Mouse (Mus musculus): ENCODE data around the gene Bsn. TPM values are rescaled to one million over a fixed set of nuclear protein-coding genes. Genes with fewer than 3 reads are reported as not detected.

Gene Bsn
- polyA plus RNA-seq, 1 experiment from 2014 or later = 0.09 TPM

- Histone ChIP-seq H3K4me1 (ENCODE audit: control insufficient read depth in 2 of 2, insufficient read depth in 2 of 2, low read length in 2 of 2) (peaks cover 10 to 26% of the 10 kb centered on the region in 2 experiments), H3K27ac (replicated peaks in 1 of 2; ENCODE audit: control insufficient read depth in 1 of 2, insufficient read depth in 1 of 2, low read depth in 2 of 2, low read length in 2 of 2) (peak overlapping the region; percentile 40 to 52), H3K9me3 (ENCODE audit: control insufficient read depth, low read length) (no peaks in the 10 kb centered on the region), H3K9ac (ENCODE audit: low read length) (peak overlapping the region; percentile 16; the same call in 1 of the 2 replicates), H3K27me3 (ENCODE audit: control insufficient read depth, insufficient read depth, low read length) (no peaks in the 10 kb centered on the region), H3K4me2 (ENCODE audit: low read length) (no peak overlapping the region), H3K4me3 (ENCODE audit: control insufficient read depth in 1 of 2, insufficient read depth in 1 of 2, low read depth in 1 of 2, low read length in 2 of 2) (no peak overlapping the region), H3K36me3 (ENCODE audit: control insufficient read depth, insufficient read depth, low read length) (peaks cover 43% of the 10 kb centered on the region)
- ATAC-seq (ENCODE audit: insufficient number of reproducible peaks, insufficient read depth, low FRiP score, low read depth) = peak; percentile 59; the same call in 1 of the 2 replicates
- WGBS = 35% methylated on average over 7 of the region's 7 CpGs
Measured at GRCm38 (mm10) chr9:108213105-108213504, 22.9 kb upstream of the Bsn start.

- no peak overlapping the region for H3K4me3 ChIP-seq (ENCODE audit: control insufficient read depth in 1 of 2, insufficient read depth in 1 of 2, low read depth in 1 of 2, low read length in 2 of 2)
- ATAC-seq (ENCODE audit: insufficient number of reproducible peaks, insufficient read depth, low FRiP score, low read depth) = no peak
- H3K9ac ChIP-seq (ENCODE audit: low read length) = no peak overlapping the region
- 57% methylated on average over 2 of the region's 2 CpGs for WGBS
- peaks cover 10 to 26% of the 10 kb centered on the region in 2 experiments for H3K4me1 ChIP-seq (ENCODE audit: control insufficient read depth in 2 of 2, insufficient read depth in 2 of 2, low read length in 2 of 2)
- H3K9me3 ChIP-seq (ENCODE audit: control insufficient read depth, low read length) = no peaks in the 10 kb centered on the region
- peak overlapping the region; percentile 23 to 52; a peak in 2 of 4 replicates for H3K27ac ChIP-seq (replicated peaks in 1 of 2; ENCODE audit: control insufficient read depth in 1 of 2, insufficient read depth in 1 of 2, low read depth in 2 of 2, low read length in 2 of 2)
- no peak overlapping the region for H3K4me2 ChIP-seq (ENCODE audit: low read length)
- no peaks in the 10 kb centered on the region for H3K27me3 ChIP-seq (ENCODE audit: control insufficient read depth, insufficient read depth, low read length)
- H3K36me3 ChIP-seq (ENCODE audit: control insufficient read depth, insufficient read depth, low read length) = peaks cover 43% of the 10 kb centered on the region
Measured at GRCm38 (mm10) chr9:108212426-108212825, 22.2 kb upstream of the Bsn start.

GRCm38 (mm10) chr9:108205571-108205901, 15.4 kb upstream of the Bsn start:
- no peak overlapping the region for H3K4me3 ChIP-seq (ENCODE audit: control insufficient read depth in 1 of 2, insufficient read depth in 1 of 2, low read depth in 1 of 2, low read length in 2 of 2)
- H3K27ac ChIP-seq (replicated peaks in 1 of 2; ENCODE audit: control insufficient read depth in 1 of 2, insufficient read depth in 1 of 2, low read depth in 2 of 2, low read length in 2 of 2) = no peak overlapping the region
- peaks cover 4 to 9% of the 10 kb centered on the region in 2 experiments; a peak in 3 of 4 replicates for H3K4me1 ChIP-seq (ENCODE audit: control insufficient read depth in 2 of 2, insufficient read depth in 2 of 2, low read length in 2 of 2)
- H3K9ac ChIP-seq (ENCODE audit: low read length) = no peak overlapping the region
- no peaks in the 10 kb centered on the region for H3K27me3 ChIP-seq (ENCODE audit: control insufficient read depth, insufficient read depth, low read length)
- 76% methylated on average over 3 of the region's 3 CpGs for WGBS
- no peak for ATAC-seq (ENCODE audit: insufficient number of reproducible peaks, insufficient read depth, low FRiP score, low read depth)
- no peaks in the 10 kb centered on the region for H3K9me3 ChIP-seq (ENCODE audit: control insufficient read depth, low read length)
- H3K4me2 ChIP-seq (ENCODE audit: low read length) = no peak overlapping the region
- H3K36me3 ChIP-seq (ENCODE audit: control insufficient read depth, insufficient read depth, low read length) = peaks cover 48% of the 10 kb centered on the region

- H3K36me3 ChIP-seq (ENCODE audit: control insufficient read depth, insufficient read depth, low read length) = peaks cover 48% of the 10 kb centered on the region
- H3K4me3 ChIP-seq (ENCODE audit: control insufficient read depth in 1 of 2, insufficient read depth in 1 of 2, low read depth in 1 of 2, low read length in 2 of 2) = no peak overlapping the region
- peaks cover 4 to 11% of the 10 kb centered on the region in 2 experiments; a peak in 3 of 4 replicates for H3K4me1 ChIP-seq (ENCODE audit: control insufficient read depth in 2 of 2, insufficient read depth in 2 of 2, low read length in 2 of 2)
- no peak overlapping the region for H3K4me2 ChIP-seq (ENCODE audit: low read length)
- no peaks in the 10 kb centered on the region for H3K27me3 ChIP-seq (ENCODE audit: control insufficient read depth, insufficient read depth, low read length)
- no peak overlapping the region for H3K9ac ChIP-seq (ENCODE audit: low read length)
- no peak overlapping the region for H3K27ac ChIP-seq (replicated peaks in 1 of 2; ENCODE audit: control insufficient read depth in 1 of 2, insufficient read depth in 1 of 2, low read depth in 2 of 2, low read length in 2 of 2)
- H3K9me3 ChIP-seq (ENCODE audit: control insufficient read depth, low read length) = no peaks in the 10 kb centered on the region
- ATAC-seq (ENCODE audit: insufficient number of reproducible peaks, insufficient read depth, low FRiP score, low read depth) = no peak
- 80% methylated on average over 8 of the region's 8 CpGs for WGBS
Measured at GRCm38 (mm10) chr9:108204884-108205570, 14.8 kb upstream of the Bsn start.

GRCm38 (mm10) chr9:108203015-108203414, 12.8 kb upstream of the Bsn start:
- Histone ChIP-seq H3K9me3 (ENCODE audit: control insufficient read depth, low read length) (no peaks in the 10 kb centered on the region), H3K4me2 (ENCODE audit: low read length) (peak overlapping the region; percentile 25; the same call in 1 of the 2 replicates)
- 34% methylated on average over 13 of the region's 13 CpGs for WGBS

GRCm38 (mm10) chr9:108202169-108202568, 12.0 kb upstream of the Bsn start:
- H3K27me3 ChIP-seq (ENCODE audit: control insufficient read depth, insufficient read depth, low read length) = no peaks in the 10 kb centered on the region
- peaks cover 4 to 15% of the 10 kb centered on the region in 2 experiments for H3K4me1 ChIP-seq (ENCODE audit: control insufficient read depth in 2 of 2, insufficient read depth in 2 of 2, low read length in 2 of 2)
- peaks cover 24% of the 10 kb centered on the region for H3K36me3 ChIP-seq (ENCODE audit: control insufficient read depth, insufficient read depth, low read length)
- no peak overlapping the region for H3K27ac ChIP-seq (replicated peaks in 1 of 2; ENCODE audit: control insufficient read depth in 1 of 2, insufficient read depth in 1 of 2, low read depth in 2 of 2, low read length in 2 of 2)
- no peak overlapping the region for H3K4me3 ChIP-seq (ENCODE audit: control insufficient read depth in 1 of 2, insufficient read depth in 1 of 2, low read depth in 1 of 2, low read length in 2 of 2)
- no peak overlapping the region for H3K9ac ChIP-seq (ENCODE audit: low read length)
- H3K4me2 ChIP-seq (ENCODE audit: low read length) = no peak overlapping the region
- 96% methylated on average over 2 of the region's 2 CpGs for WGBS
- H3K9me3 ChIP-seq (ENCODE audit: control insufficient read depth, low read length) = no peaks in the 10 kb centered on the region
- no peak for ATAC-seq (ENCODE audit: insufficient number of reproducible peaks, insufficient read depth, low FRiP score, low read depth)

More at GRCm38 (mm10) chr9:108203015-108203414, 12.8 kb upstream of the Bsn start:
- Histone ChIP-seq H3K36me3 (ENCODE audit: control insufficient read depth, insufficient read depth, low read length) (peaks cover 33% of the 10 kb centered on the region), H3K4me3 (ENCODE audit: control insufficient read depth in 1 of 2, insufficient read depth in 1 of 2, low read depth in 1 of 2, low read length in 2 of 2) (no peak overlapping the region), H3K4me1 (ENCODE audit: control insufficient read depth in 2 of 2, insufficient read depth in 2 of 2, low read length in 2 of 2) (peaks cover 4 to 11% of the 10 kb centered on the region in 2 experiments; a peak in 3 of 4 replicates), H3K9ac (ENCODE audit: low read length) (no peak overlapping the region), H3K27ac (replicated peaks in 1 of 2; ENCODE audit: control insufficient read depth in 1 of 2, insufficient read depth in 1 of 2, low read depth in 2 of 2, low read length in 2 of 2) (no peak overlapping the region), H3K27me3 (ENCODE audit: control insufficient read depth, insufficient read depth, low read length) (no peaks in the 10 kb centered on the region)
- ATAC-seq (ENCODE audit: insufficient number of reproducible peaks, insufficient read depth, low FRiP score, low read depth) = no peak

- WGBS = 1% methylated on average over 13 of the region's 13 CpGs
- peak overlapping the region; percentile 54 for H3K4me2 ChIP-seq (ENCODE audit: low read length)
- peak overlapping the region; percentile 22; the same call in 1 of the 2 replicates for H3K9ac ChIP-seq (ENCODE audit: low read length)
- peaks cover 15% of the 10 kb centered on the region for H3K36me3 ChIP-seq (ENCODE audit: control insufficient read depth, insufficient read depth, low read length)
- H3K4me1 ChIP-seq (ENCODE audit: control insufficient read depth in 2 of 2, insufficient read depth in 2 of 2, low read length in 2 of 2) = peaks cover 6 to 22% of the 10 kb centered on the region in 2 experiments
- peak overlapping the region; percentile 12 to 35; a peak in 1 of 4 replicates for H3K27ac ChIP-seq (replicated peaks in 1 of 2; ENCODE audit: control insufficient read depth in 1 of 2, insufficient read depth in 1 of 2, low read depth in 2 of 2, low read length in 2 of 2)
- no peaks in the 10 kb centered on the region for H3K9me3 ChIP-seq (ENCODE audit: control insufficient read depth, low read length)
- H3K4me3 ChIP-seq (ENCODE audit: control insufficient read depth in 1 of 2, insufficient read depth in 1 of 2, low read depth in 1 of 2, low read length in 2 of 2) = peak overlapping the region; percentile 8 to 10; a peak in 2 of 4 replicates
- no peaks in the 10 kb centered on the region for H3K27me3 ChIP-seq (ENCODE audit: control insufficient read depth, insufficient read depth, low read length)
- ATAC-seq (ENCODE audit: insufficient number of reproducible peaks, insufficient read depth, low FRiP score, low read depth) = peak; percentile 93
Measured at GRCm38 (mm10) chr9:108201160-108201559, 11.0 kb upstream of the Bsn start.
